Mouse (Mus musculus) monocyte, adult 5-6 weeks (primary cell): ENCODE data around the gene Tradd. TPM values are rescaled to one million over a fixed set of nuclear protein-coding genes. Genes with fewer than 3 reads are reported as not detected.

Experiments used
- ATAC-seq: fragments of 153-309, 156-312 bp; replicated peaks from 2 replicates; pipeline ENCODE4 v1.8.0; 2017; ENCODE audit warnings: mild to moderate bottlenecking; ENCODE audit not compliant: low TSS enrichment, insufficient number of reproducible peaks, severe bottlenecking, poor library complexity, low FRiP score
- total RNA-seq: library from RNA; stranded (forward); fragments of 200-1000, 200-491, 200-594 nt; gene quantifications from 3 replicates; pipeline ENCODE4 v1.2.3, GENCODE M21; 2017

Tradd gene
- total RNA-seq, 1 experiment from 2014 or later: 23.3 TPM

GRCm38 (mm10) chr8:105278911-105279334 is 14.5 kb upstream of the Tradd start:
- ATAC-seq: peak; percentile 24; the same call in 1 of the 2 replicates

GRCm38 (mm10) chr8:105276292-105277120 is 12.1 kb upstream of the Tradd start:
- 0 out of 2 replicates have a peak, but pooled peaks have one; percentile 6 for ATAC-seq

- no peak for ATAC-seq
Observed at GRCm38 (mm10) chr8:105275840-105276239, 11.4 kb upstream of the Tradd start, which contains the start of gene Nol3. TSS of gene Nol3 (plus strand) at chr8:105276140.

DNA sequence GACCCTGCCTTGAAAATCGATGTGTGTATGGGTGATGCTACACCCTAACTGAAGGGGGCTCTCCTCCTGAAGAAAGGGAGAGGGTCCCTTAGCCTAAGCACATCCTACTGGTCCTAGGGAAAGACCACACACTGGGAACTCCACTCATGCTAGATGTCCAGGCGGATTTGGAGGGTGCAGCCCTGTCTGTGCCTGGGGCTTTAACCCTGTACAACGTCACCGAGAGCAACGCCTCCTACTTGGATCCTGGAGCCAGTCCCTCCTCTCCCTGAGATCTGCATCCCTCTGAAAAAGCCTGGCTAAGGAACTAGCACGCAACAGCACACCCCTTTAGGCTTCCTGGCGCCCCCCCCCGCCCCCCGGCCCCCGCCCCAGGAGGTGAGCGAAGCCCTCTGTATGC is 11.0 kb upstream of the Tradd start:
- no peak for ATAC-seq

- no peak for ATAC-seq
Observed at GRCm38 (mm10) chr8:105270916-105271186, 6.4 kb upstream of the Tradd start.

- peak; percentile 24; the same call in 1 of the 2 replicates for ATAC-seq
Observed at GRCm38 (mm10) chr8:105270101-105270915, 5.9 kb upstream of the Tradd start.

GRCm38 (mm10) chr8:105269461-105269947 is 5.1 kb upstream of the Tradd start, which contains the start of gene Hsf4:
TSS of gene Hsf4 (plus strand) at chr8:105269801.
- no peak for ATAC-seq

GRCm38 (mm10) chr8:105269075-105269458 is 4.7 kb upstream of the Tradd start:
- ATAC-seq: no peak

- no peak for ATAC-seq
Observed at GRCm38 (mm10) chr8:105268342-105269074, 4.1 kb upstream of the Tradd start.

- no peak for ATAC-seq
Observed at GRCm38 (mm10) chr8:105266775-105267174, 2.4 kb upstream of the Tradd start.

- ATAC-seq: peak; percentile 63
Observed at GRCm38 (mm10) chr8:105265128-105265527, 719 bp upstream of the Tradd start.

- no peak for ATAC-seq
Observed at GRCm38 (mm10) chr8:105263244-105263912, 1.0 kb downstream of the Tradd start.

DNA sequence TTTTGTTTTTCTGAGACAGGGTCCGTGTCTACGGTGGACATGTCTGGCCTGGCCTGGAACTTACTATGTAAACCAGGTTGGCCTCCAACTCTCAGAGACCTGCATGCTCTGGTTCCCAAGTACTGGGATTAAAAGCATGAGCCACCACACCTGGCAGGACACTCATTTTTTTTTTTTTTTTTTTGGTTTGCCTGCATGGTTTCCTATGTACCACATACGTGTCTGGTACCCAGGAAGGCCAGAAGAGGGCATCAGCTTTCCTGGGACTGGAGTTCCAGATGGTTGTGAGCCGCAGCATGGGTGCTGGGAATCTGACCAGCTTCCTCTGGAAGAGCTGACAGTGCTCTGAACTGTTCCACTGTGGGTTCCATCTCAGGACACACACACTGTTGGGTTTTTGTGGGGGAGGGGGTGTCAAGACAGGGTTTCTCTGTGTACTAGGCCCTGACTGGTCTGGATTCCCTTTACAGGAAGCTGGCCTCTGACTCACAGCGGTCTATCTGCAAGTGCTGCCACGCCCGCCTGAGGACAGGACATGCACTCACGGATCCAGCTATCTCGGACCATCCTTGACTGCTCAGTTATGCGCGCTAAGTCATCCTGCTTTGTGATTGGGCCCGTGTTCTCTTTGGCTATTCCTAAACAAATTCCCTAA is 3.0 kb downstream of the Tradd start:
- no peak; the same call in 1 of the 2 replicates for ATAC-seq

DNA sequence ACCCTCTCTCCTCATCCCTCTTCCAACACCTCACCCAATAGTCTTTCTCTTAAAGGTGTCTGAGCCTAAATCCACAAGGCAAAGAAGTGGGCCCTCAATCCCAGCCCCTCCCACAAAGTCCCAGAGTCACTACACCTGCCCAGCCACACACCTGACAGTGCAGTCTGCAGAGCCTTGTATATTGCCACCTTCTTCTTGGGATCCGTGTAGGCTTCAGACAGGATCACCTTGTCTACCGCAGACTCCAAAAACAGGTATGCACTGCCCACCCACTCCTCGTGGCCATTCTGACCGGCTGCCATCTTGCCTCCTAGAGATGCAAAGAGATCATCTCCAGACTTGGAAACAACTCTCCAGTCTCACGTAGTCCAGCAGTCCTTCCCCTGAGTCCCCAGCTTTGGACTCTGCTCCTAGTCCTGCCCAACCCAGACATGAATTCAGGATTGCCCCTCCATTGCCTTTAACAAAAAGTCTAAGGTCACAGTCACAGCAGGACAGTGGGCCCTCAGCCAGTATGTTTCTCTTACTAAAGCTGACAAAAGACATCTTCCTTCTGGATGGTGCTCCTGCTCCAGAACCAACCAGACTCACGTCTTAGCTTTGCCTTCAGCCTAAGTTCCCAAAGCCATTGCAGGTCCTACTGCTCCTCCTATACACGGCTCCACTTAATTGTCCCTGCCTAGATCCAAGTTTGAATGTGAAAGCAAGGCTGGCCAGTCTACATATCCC is 3.9 kb downstream of the Tradd start:
- no peak for ATAC-seq

- ATAC-seq: peak; percentile 48
Observed at GRCm38 (mm10) chr8:105259721-105260320, 4.6 kb downstream of the Tradd start.

DNA sequence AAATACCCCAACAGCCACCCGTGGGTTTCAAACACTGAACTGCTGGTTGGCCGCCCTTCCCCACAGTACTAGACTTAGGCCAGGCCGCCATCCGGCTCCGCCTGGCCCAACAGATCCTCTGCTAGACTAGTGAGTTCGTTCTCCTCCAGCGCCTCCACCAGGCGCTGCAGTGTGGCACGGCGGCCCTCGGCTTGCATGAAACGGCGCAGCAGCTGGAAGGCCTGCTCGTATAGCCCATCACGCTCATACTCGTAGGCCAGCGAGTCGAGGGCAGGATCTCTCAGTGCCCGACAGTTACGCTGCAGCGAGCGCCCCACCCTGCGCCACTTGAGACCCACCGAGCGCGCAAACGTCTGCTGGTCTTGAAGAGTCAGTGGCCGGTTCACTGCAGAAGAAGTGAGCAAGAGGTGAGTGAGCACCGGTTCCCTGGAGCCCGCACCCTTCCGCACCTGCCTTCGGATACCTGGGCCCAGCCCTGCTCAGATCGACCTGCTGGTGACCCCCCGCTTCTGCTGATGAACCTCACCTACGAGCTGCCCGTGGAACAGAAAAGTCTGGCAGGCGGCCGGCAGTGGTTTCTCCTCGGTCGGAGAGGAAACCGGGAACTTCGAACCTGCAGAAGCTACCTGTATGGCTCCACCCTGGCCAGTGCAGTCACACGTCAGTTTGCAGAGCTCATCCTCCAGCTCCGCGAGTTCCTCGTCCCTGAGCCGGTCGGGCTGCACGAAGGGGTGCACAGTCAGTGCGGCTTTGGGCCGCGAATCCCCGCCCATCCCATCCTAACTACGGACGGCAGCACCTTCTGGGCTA is 5.3 kb downstream of the Tradd start:
- ATAC-seq: 0 out of 2 replicates have a peak, but pooled peaks have one; percentile 7
